Mouse (Mus musculus) colon, adult 2 months (tissue): ENCODE data around the gene Muc3a. TPM values are rescaled to one million over a fixed set of nuclear protein-coding genes. Genes with fewer than 3 reads are reported as not detected.

ENCODE experiments used
- polyA plus RNA-seq: library from polyadenylated mRNA; depleted of rRNA; stranded (reverse); fragments of >200 nt; gene quantifications from 2 replicates; pipeline ENCODE4 v1.2.3, GENCODE M21; 2012; rRNA removed

The Muc3a gene
- 143 and 195 TPM in 2 replicates for polyA plus RNA-seq

DNA sequence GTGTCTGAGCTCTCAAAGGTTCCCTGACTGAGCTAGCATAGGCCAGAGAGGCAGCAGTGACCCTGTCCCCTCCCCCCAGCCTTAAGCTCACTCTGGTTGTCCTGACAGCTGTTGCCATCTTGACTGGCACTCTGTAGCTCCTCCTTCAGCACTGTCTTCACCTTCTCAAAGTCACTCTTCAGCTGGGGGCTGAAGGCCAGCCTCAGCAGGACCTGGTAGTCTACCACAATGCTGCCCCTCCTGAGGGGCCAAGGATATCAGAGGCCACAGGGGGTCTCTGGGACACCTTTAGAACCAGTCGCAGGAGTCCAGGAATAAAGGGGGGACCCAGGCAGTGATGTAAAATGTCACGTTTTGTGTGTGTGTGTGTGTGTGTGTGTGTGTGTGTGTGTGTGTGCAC lies at the start of gene Muc3a:
Muc3a (minus strand) TSS at position 101 of the 400 bp plus-strand sequence.

Other genes with a start within 250 kb of the Muc3a start
- 178 and 190 TPM in 2 replicates for gene Cldn15, start 245.8 kb downstream of the Muc3a start, polyA plus RNA-seq
- 46.7 and 47.3 TPM in 2 replicates for gene Plod3, start 225.4 kb downstream of the Muc3a start, polyA plus RNA-seq
- gene Znhit1, start 224.4 kb downstream of the Muc3a start, polyA plus RNA-seq = 101 and 108 TPM in 2 replicates
- 1.5 and 1.7 TPM in 2 replicates for gene Vgf, start 186.0 kb downstream of the Muc3a start, polyA plus RNA-seq
- 68.4 and 82.9 TPM in 2 replicates for gene Ap1s1, start 166.3 kb downstream of the Muc3a start, polyA plus RNA-seq
- gene Serpine1, start 140.1 kb downstream of the Muc3a start, polyA plus RNA-seq = 2.0 and 4.1 TPM in 2 replicates
- gene Trim56, start 96.2 kb downstream of the Muc3a start, polyA plus RNA-seq = 15.4 and 16.4 TPM in 2 replicates
- gene Muc3, start 63.1 kb downstream of the Muc3a start, polyA plus RNA-seq = 959 and 1,230 TPM in 2 replicates
- 23.7 and 25.2 TPM in 2 replicates for gene Ache, start 75.1 kb upstream of the Muc3a start, polyA plus RNA-seq
- gene Ufsp1, start 82.2 kb upstream of the Muc3a start, polyA plus RNA-seq = 26.9 and 29.9 TPM in 2 replicates
- gene Srrt, start 95.3 kb upstream of the Muc3a start, polyA plus RNA-seq = 108 and 120 TPM in 2 replicates
- 34.6 and 35.4 TPM in 2 replicates for gene Trip6, start 102.0 kb upstream of the Muc3a start, polyA plus RNA-seq
- 21.2 and 27.5 TPM in 2 replicates for gene Slc12a9, start 121.2 kb upstream of the Muc3a start, polyA plus RNA-seq
- 84.2 and 85.0 TPM in 2 replicates for gene Ephb4, start 137.7 kb upstream of the Muc3a start, polyA plus RNA-seq